Mouse (Mus musculus) liver, embryonic 14.5 days (tissue): ENCODE data around the gene Mylk. TPM values are rescaled to one million over a fixed set of nuclear protein-coding genes. Genes with fewer than 3 reads are reported as not detected.

Experiments
- ATAC-seq: fragments of 200-750 bp; cut with Nextera tagmentation; 2 replicates; pipeline ENCODE4 v1.8.0; 2017; ENCODE audit warnings: moderate number of reproducible peaks, mild to moderate bottlenecking, moderate library complexity; ENCODE audit not compliant: insufficient read depth
- DNase-seq, 3 experiments: peaks; one replicate each; pipeline ENCODE4 v3.0.0-alpha.2; 2012 to 2013; ENCODE audit warnings: low read depth in 3 of 3, low spot score in 3 of 3
- H3K27ac ChIP-seq: fragments of 300-500 bp; sonication (generic); 2 replicates; pipeline ENCODE4 v1.5.1; 2014; ENCODE audit warnings: moderate library complexity, mild to moderate bottlenecking, control low read depth, inconsistent platforms
- H3K27me3 ChIP-seq: fragments of 300-500 bp; sonication (generic); 2 replicates; pipeline ENCODE4 v1.6.1; 2014; ENCODE audit warnings: mild to moderate bottlenecking, low read length, moderate library complexity; ENCODE audit not compliant: control insufficient read depth, insufficient read depth
- H3K36me3 ChIP-seq: fragments of 300-500 bp; sonication (generic); replicated peaks from 2 replicates; pipeline ENCODE4 v1.6.1; 2014; ENCODE audit warnings: low read depth; ENCODE audit not compliant: control insufficient read depth, insufficient read depth
- H3K4me1 ChIP-seq, 2 experiments: fragments of 200-500 bp in 1 of 2; fragments of 300-500 bp in 1 of 2; sonication (generic) in 1 of 2; replicated peaks; 2 replicates each; pipeline ENCODE4 v1.6.1; 2012 to 2014; ENCODE audit warnings: antibody characterized with exemption in 1 of 2, inconsistent platforms in 1 of 2, low read length in 1 of 2; ENCODE audit not compliant: control insufficient read depth in 2 of 2, insufficient read depth in 2 of 2
- H3K4me2 ChIP-seq: fragments of 300-500 bp; sonication (generic); 2 replicates; pipeline ENCODE4 v1.6.1; 2014; ENCODE audit warnings: low read depth, mild to moderate bottlenecking, control low read depth, moderate library complexity
- H3K4me3 ChIP-seq, 2 experiments: fragments of 200-500 bp in 1 of 2; fragments of 300-500 bp in 1 of 2; sonication (generic) in 1 of 2; 2 replicates each; pipeline ENCODE4 v1.5.1; 2012 to 2014; ENCODE audit warnings: low read depth in 2 of 2, low read length in 2 of 2, mild to moderate bottlenecking in 2 of 2, control low read depth in 1 of 2, inconsistent platforms in 1 of 2, moderate library complexity in 1 of 2; ENCODE audit not compliant: insufficient read depth in 1 of 2
- H3K9ac ChIP-seq: fragments of 300-500 bp; sonication (generic); replicated peaks from 2 replicates; pipeline ENCODE4 v1.6.1; 2014; ENCODE audit warnings: mild to moderate bottlenecking, control low read depth, moderate library complexity
- H3K9me3 ChIP-seq: fragments of 300-500 bp; sonication (generic); 2 replicates; pipeline ENCODE4 v1.6.1; 2016; ENCODE audit warnings: low read length, mixed read lengths; ENCODE audit not compliant: control insufficient read depth
- CTCF ChIP-seq: IDR thresholded peaks from 2 replicates; pipeline ENCODE4 v1.5.1; 2016; ENCODE audit warnings: antibody characterized with exemption, low read depth, control low read depth
- EP300 ChIP-seq: IDR thresholded peaks from 2 replicates; pipeline ENCODE4 v1.6.1; 2016; ENCODE audit warnings: antibody characterized with exemption, low read depth
- WGBS: fragments of 180-500 bp; shearing (Covaris S2); extraction: QIAGEN DNeasy Blood & Tissue Kit; methylation state at CpG from one replicate; pipeline ENCODE4 v1.1.7; 2014; ENCODE audit not compliant: insufficient replicate concordance; 5-methylcytosine and 5-hydroxymethylcytosine counted together
- polyA plus RNA-seq, 2 experiments: library from polyadenylated mRNA; depleted of rRNA in 1 of 2; stranded (reverse) in 1 of 2; unstranded in 1 of 2; fragments of >200 nt; fragmentation: Nextera tagmentation in 1 of 2; extraction: Ambion mirVana in 1 of 2; gene quantifications; 2 replicates each; pipeline versions ENCODE4 v1.2.1 to v1.2.3; 2012 to 2014

Mylk gene
- polyA plus RNA-seq, 2 experiments, result 4.4 to 5.4 TPM

GRCm38 (mm10) chr16:35033809-35034577, 289.0 kb downstream of the Mylk start:
- Histone ChIP-seq H3K4me1 (peaks cover 0 to 3% of the 10 kb centered on the region in 2 experiments; a peak in 2 of 4 replicates), H3K9ac (no peak overlapping the region), H3K27me3 (no peaks in the 10 kb centered on the region), H3K36me3 (peaks cover 2% of the 10 kb centered on the region), H3K4me3 (no peak overlapping the region), H3K27ac (no peak overlapping the region), H3K4me2 (no peak overlapping the region), H3K9me3 (no peaks in the 10 kb centered on the region)
- DNase-seq (no peak), ATAC-seq (no peak)
- WGBS, result 55% methylated on average over 8 of the region's 8 CpGs
- TF ChIP-seq CTCF (no peak), EP300 (no peak)

GRCm38 (mm10) chr16:35034971-35035370, 290.0 kb downstream of the Mylk start:
- Histone ChIP-seq H3K4me1 (peaks cover 0 to 3% of the 10 kb centered on the region in 2 experiments; a peak in 2 of 4 replicates), H3K4me2 (no peak overlapping the region), H3K27me3 (no peaks in the 10 kb centered on the region), H3K9me3 (no peaks in the 10 kb centered on the region), H3K9ac (no peak overlapping the region), H3K36me3 (peaks cover 2% of the 10 kb centered on the region; the same call in 1 of the 2 replicates), H3K27ac (no peak overlapping the region), H3K4me3 (no peak overlapping the region)
- TF ChIP-seq CTCF (no peak), EP300 (no peak)
- no peak for ATAC-seq
- no peak for DNase-seq
- 75% methylated on average over 5 of the region's 5 CpGs for WGBS

- TF ChIP-seq CTCF (no peak), EP300 (no peak)
- 85% methylated on average over 5 of the region's 5 CpGs for WGBS
These were observed 291.7 kb downstream of the Mylk start for GRCm38 (mm10) chr16:35036754-35037153.

GRCm38 (mm10) chr16:35038343-35039057, 293.5 kb downstream of the Mylk start:
- Histone ChIP-seq H3K36me3 (no peaks in the 10 kb centered on the region), H3K4me1 (peaks cover 0 to 3% of the 10 kb centered on the region in 2 experiments; a peak in 2 of 4 replicates), H3K27ac (no peak overlapping the region), H3K9ac (no peak overlapping the region), H3K4me2 (no peak overlapping the region), H3K4me3 (no peak overlapping the region), H3K9me3 (no peaks in the 10 kb centered on the region), H3K27me3 (no peaks in the 10 kb centered on the region)
- TF ChIP-seq EP300 (no peak), CTCF (no peak)
- WGBS, result 35% methylated on average over 4 of the region's 4 CpGs
- no peak for ATAC-seq
- no peak for DNase-seq

More at GRCm38 (mm10) chr16:35036754-35037153, 291.7 kb downstream of the Mylk start:
- DNase-seq, result no peak
- Histone ChIP-seq H3K4me2 (no peak overlapping the region), H3K27ac (no peak overlapping the region), H3K36me3 (0 out of 2 replicates have a peak, but pooled peaks cover 2% of the 10 kb centered on the region), H3K9me3 (no peaks in the 10 kb centered on the region), H3K4me1 (peaks cover 0 to 3% of the 10 kb centered on the region in 2 experiments; a peak in 2 of 4 replicates), H3K9ac (no peak overlapping the region), H3K4me3 (no peak overlapping the region), H3K27me3 (no peaks in the 10 kb centered on the region)
- no peak for ATAC-seq

GRCm38 (mm10) chr16:35040154-35040553, 295.1 kb downstream of the Mylk start:
- H3K9me3 ChIP-seq, result no peaks in the 10 kb centered on the region
- no peak overlapping the region for H3K4me2 ChIP-seq
- no peaks in the 10 kb centered on the region for H3K27me3 ChIP-seq
- no peak overlapping the region for H3K9ac ChIP-seq
- 68% methylated on average over 1 of the region's 1 CpGs for whole genome bisulfite sequencing
- no peak overlapping the region for H3K4me3 ChIP-seq
- DNase-seq (no peak), ATAC-seq (no peak)
- TF ChIP-seq EP300 (no peak), CTCF (no peak)
- no peak overlapping the region for H3K27ac ChIP-seq
- H3K36me3 ChIP-seq, result no peaks in the 10 kb centered on the region
- peaks cover 0 to 3% of the 10 kb centered on the region in 2 experiments; a peak in 2 of 4 replicates for H3K4me1 ChIP-seq
